Mouse (Mus musculus): ENCODE data around the gene Shox2. TPM values are rescaled to one million over a fixed set of nuclear protein-coding genes. Genes with fewer than 3 reads are reported as not detected.

The Shox2 gene
- polyA plus RNA-seq, 1 experiment from 2014 or later = 104 TPM

DNA sequence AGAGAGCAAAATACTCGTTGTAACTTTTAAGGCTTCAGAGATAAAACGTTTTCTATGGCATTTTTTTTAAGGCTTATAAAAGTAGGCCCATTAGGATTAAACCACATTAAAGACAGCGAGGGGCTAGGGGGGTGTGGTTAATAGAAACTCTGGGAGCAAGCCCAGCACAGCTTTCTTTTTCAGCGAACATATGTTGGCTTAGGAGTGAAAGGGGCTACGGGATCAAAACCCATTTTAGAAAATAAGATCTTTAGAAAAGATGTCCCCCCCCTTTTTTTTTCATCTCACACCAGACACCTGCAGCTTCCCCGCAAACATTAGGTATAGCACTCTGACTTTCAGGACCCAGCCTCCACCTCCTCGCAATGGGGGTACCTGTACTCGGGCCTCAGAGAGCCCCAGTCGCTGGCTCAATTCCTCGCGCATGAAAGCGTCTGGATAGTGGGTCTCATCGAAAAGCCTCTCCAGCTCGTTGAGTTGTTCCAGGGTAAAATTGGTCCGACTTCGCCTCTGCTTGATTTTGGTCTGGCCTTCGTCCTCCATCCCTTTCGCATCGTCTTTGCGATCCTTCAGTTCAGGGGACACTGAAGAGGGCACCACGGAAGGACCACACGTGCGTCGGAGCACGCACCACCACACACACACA, 3.6 kb downstream of the Shox2 start:
- Histone ChIP-seq H3K9ac (replicated peaks) (peak overlapping the region; percentile 84), H3K4me1 (replicated peaks) (peaks cover 36% of the 10 kb centered on the region), H3K9me3 (no peaks in the 10 kb centered on the region), H3K27ac (peak overlapping the region; percentile 85), H3K4me3 (replicated peaks) (peak overlapping the region; percentile 61), H3K27me3 (peaks cover 70% of the 10 kb centered on the region), H3K36me3 (no peaks in the 10 kb centered on the region), H3K4me2 (replicated peaks) (peak overlapping the region; percentile 63)
- ATAC-seq = no peak
- under 1% methylated on average over 25 of the region's 25 CpGs for WGBS

- no peaks in the 10 kb centered on the region for H3K9me3 ChIP-seq
- ATAC-seq = no peak
- H3K4me1 ChIP-seq (replicated peaks) = peaks cover 35% of the 10 kb centered on the region
- peaks cover 72% of the 10 kb centered on the region for H3K27me3 ChIP-seq
- 2% methylated on average over 13 of the region's 13 CpGs for WGBS
- peak overlapping the region; percentile 63 for H3K4me2 ChIP-seq (replicated peaks)
- H3K36me3 ChIP-seq = no peaks in the 10 kb centered on the region
- H3K27ac ChIP-seq = peak overlapping the region; percentile 85
- H3K9ac ChIP-seq (replicated peaks) = peak overlapping the region; percentile 84; the same call in 1 of the 2 replicates
- peak overlapping the region; percentile 61 for H3K4me3 ChIP-seq (replicated peaks)
Observed at GRCm38 (mm10) chr3:66976889-66977615, 4.5 kb downstream of the Shox2 start.

DNA sequence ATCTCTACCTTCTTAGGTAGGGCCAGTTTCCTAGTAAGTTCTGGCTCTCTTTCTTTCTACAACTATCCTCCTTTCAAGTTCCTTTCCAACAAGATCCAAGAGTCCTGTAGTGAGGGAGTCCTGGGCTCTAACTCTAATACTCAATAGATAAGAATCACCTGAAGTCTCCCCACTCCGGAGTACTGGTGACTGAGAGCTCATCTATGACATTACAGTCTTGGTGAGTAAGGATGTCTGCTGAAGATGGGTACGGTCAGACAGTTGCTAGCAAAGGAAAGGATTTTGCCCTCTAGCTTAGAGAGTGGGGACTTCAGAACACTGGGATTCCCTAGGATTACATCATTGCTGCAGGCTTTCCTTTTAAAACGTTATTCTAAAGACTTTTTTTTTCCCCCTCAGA, 7.1 kb downstream of the Shox2 start:
- no peaks in the 10 kb centered on the region for H3K36me3 ChIP-seq
- H3K4me3 ChIP-seq (replicated peaks) = peak overlapping the region; percentile 50; the same call in 1 of the 2 replicates
- peak overlapping the region; percentile 78 for H3K4me2 ChIP-seq (replicated peaks)
- ATAC-seq = no peak
- peaks cover 78% of the 10 kb centered on the region for H3K27me3 ChIP-seq
- no peak overlapping the region for H3K9ac ChIP-seq (replicated peaks)
- H3K9me3 ChIP-seq = no peaks in the 10 kb centered on the region
- 7% methylated on average over 3 of the region's 3 CpGs for WGBS
- peak overlapping the region; percentile 2; the same call in 1 of the 2 replicates for H3K27ac ChIP-seq
- H3K4me1 ChIP-seq (replicated peaks) = peaks cover 37% of the 10 kb centered on the region

DNA sequence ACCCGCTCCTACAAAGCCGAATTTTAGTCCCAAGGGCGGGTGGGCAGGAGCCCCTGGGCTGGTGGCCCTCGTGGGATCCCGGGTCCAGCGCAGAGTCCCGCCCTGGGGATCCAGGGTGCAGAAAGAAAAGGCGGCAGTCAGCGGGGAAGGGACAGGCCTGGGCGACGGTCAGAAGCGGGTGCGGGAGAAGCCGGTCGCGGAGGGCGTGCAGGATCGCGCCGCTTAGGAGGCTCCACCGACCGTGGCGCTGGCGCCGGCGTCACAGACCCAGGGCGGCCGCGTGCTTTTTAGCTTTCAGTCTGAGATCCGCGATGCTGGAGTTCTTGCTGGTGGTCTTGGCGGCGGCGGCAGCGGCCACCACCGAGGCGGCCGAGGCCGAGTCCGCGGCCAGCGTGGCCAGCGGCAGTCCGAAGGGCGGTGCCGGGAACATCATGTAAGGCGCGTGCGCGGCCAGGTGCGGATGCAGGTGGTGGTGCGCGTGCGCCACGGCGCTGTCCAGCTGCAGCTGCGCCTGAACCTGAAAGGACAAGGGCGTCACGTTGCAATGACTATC, 8.1 kb downstream of the Shox2 start:
- peak; percentile 76 for ATAC-seq
- WGBS = under 1% methylated on average over 58 of the region's 59 CpGs
- Histone ChIP-seq H3K27ac (peak overlapping the region; percentile 82), H3K4me2 (replicated peaks) (peak overlapping the region; percentile 78), H3K4me3 (replicated peaks) (peak overlapping the region; percentile 50), H3K36me3 (no peaks in the 10 kb centered on the region), H3K9ac (replicated peaks) (peak overlapping the region; percentile 77), H3K9me3 (no peaks in the 10 kb centered on the region), H3K4me1 (replicated peaks) (peaks cover 30% of the 10 kb centered on the region), H3K27me3 (peaks cover 71% of the 10 kb centered on the region)

- H3K27ac ChIP-seq = no peak overlapping the region
- 4% methylated on average over 16 of the region's 16 CpGs for WGBS
Observed at GRCm38 (mm10) chr3:66972191-66972950, 9.2 kb downstream of the Shox2 start.

DNA sequence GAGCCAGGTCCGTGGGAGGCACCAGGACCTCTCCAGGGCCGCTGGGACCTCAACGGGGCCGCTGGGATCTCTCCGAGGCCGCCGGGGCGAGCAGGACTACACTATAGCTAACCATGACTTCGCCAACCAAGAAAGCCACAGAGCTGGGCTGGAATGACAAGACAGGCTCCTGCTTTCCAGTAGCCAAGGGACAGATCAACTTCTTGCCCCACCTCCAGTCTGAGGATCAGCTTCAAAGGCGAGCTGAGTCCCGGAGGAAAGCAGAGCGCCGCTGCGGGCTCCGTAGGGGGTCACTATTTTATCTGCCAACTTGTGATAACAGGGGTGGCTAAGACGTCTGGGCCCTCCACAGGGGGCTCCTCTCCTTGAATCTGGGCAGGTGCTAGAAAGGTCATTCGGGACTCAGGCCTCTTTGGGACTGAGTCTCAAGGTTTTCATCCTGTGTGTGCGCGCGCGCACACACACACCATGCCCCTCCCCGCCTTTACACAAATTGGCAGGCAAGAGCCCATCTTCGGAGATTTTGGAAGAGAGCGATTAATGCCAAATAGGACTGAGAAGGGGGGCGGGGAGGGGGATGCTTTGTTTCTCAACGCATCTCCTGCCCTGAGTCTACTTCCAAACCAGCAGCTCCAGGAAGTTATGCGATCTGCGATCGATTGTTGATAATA, 10.8 kb downstream of the Shox2 start:
- H3K4me1 ChIP-seq (replicated peaks) = peaks cover 27% of the 10 kb centered on the region
- H3K4me2 ChIP-seq (replicated peaks) = peak overlapping the region; percentile 55
- peak overlapping the region; percentile 28 for H3K4me3 ChIP-seq (replicated peaks)
- H3K9ac ChIP-seq (replicated peaks) = 0 out of 2 replicates have a peak overlapping the region, but pooled peaks have one; percentile 19
- no peaks in the 10 kb centered on the region for H3K36me3 ChIP-seq
- H3K9me3 ChIP-seq = no peaks in the 10 kb centered on the region
- ATAC-seq = peak; percentile 54
- WGBS = under 1% methylated on average over 29 of the region's 29 CpGs
- H3K27ac ChIP-seq = 0 out of 2 replicates have a peak overlapping the region, but pooled peaks have one; percentile 30
- H3K27me3 ChIP-seq = peaks cover 73% of the 10 kb centered on the region

More at GRCm38 (mm10) chr3:66972191-66972950, 9.2 kb downstream of the Shox2 start:
- Histone ChIP-seq H3K4me1 (replicated peaks) (peaks cover 27% of the 10 kb centered on the region), H3K9me3 (no peaks in the 10 kb centered on the region), H3K27me3 (peaks cover 75% of the 10 kb centered on the region), H3K9ac (replicated peaks) (peak overlapping the region; percentile 23; the same call in 1 of the 2 replicates), H3K36me3 (no peaks in the 10 kb centered on the region), H3K4me2 (replicated peaks) (peak overlapping the region; percentile 46), H3K4me3 (replicated peaks) (peak overlapping the region; percentile 50)
- no peak for ATAC-seq

DNA sequence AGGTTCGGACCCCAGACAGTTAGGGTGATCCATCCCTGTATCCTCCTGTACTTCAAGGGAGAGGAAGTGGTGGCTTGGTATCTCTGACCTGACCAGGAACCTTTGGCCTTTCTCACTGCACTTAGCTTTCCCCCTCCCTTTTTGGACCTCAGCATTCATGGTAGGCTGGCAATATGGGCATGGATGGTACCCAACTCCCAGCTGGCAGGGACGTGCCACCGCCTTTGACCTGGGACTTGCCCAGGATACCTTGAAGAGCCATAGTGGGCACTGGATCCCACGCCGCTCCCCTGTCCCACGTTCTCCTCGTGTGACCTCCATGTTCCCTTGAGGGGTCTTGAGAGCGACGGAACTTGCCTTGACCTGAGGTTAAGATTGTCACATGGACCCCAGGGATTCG, 11.3 kb downstream of the Shox2 start:
- no peaks in the 10 kb centered on the region for H3K9me3 ChIP-seq
- no peaks in the 10 kb centered on the region for H3K36me3 ChIP-seq
- peak overlapping the region; percentile 55 for H3K4me2 ChIP-seq (replicated peaks)
- peak overlapping the region; percentile 28; the same call in 1 of the 2 replicates for H3K4me3 ChIP-seq (replicated peaks)
- 5% methylated on average over 10 of the region's 10 CpGs for whole genome bisulfite sequencing
- no peak overlapping the region for H3K27ac ChIP-seq
- H3K27me3 ChIP-seq = peaks cover 74% of the 10 kb centered on the region
- H3K4me1 ChIP-seq (replicated peaks) = peaks cover 27% of the 10 kb centered on the region
- peak; percentile 31 for ATAC-seq
- no peak overlapping the region for H3K9ac ChIP-seq (replicated peaks)

- Histone ChIP-seq H3K9me3 (no peaks in the 10 kb centered on the region), H3K4me1 (replicated peaks) (peaks cover 16% of the 10 kb centered on the region), H3K4me2 (replicated peaks) (no peak overlapping the region), H3K4me3 (replicated peaks) (no peak overlapping the region), H3K27ac (no peak overlapping the region), H3K36me3 (no peaks in the 10 kb centered on the region), H3K27me3 (peaks cover 52% of the 10 kb centered on the region), H3K9ac (replicated peaks) (no peak overlapping the region)
- 74% methylated on average over 4 of the region's 4 CpGs for WGBS
- no peak for ATAC-seq
Observed at GRCm38 (mm10) chr3:66967508-66967907, 14.1 kb downstream of the Shox2 start.

DNA sequence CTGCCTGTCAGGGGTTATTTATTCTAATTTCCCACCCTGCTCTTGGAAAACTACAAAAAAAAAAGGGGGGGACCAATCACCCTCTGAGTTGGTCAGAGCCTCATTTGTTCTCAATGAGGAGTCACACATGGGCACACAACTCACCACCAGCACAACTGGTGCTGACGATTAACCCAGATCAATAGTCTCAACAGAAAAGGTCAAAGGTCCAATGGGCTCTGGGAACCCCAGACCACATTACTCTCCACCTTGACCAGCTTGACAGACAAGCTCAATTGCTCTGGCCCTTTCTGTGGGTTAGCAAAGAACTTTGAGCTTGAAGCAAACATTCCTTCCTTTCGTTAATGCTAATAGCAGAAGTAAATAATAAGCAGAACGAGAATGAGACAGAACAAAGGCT, 16.7 kb downstream of the Shox2 start:
- Histone ChIP-seq H3K4me3 (replicated peaks) (no peak overlapping the region), H3K4me1 (replicated peaks) (no peaks in the 10 kb centered on the region), H3K9me3 (no peaks in the 10 kb centered on the region), H3K4me2 (replicated peaks) (no peak overlapping the region), H3K36me3 (no peaks in the 10 kb centered on the region), H3K27me3 (peaks cover 29% of the 10 kb centered on the region), H3K27ac (no peak overlapping the region), H3K9ac (replicated peaks) (no peak overlapping the region)
- WGBS = 59% methylated on average over 3 of the region's 3 CpGs
- ATAC-seq = no peak

- no peaks in the 10 kb centered on the region for H3K4me1 ChIP-seq (replicated peaks)
- H3K27ac ChIP-seq = no peak overlapping the region
- no peak overlapping the region for H3K4me2 ChIP-seq (replicated peaks)
- no peaks in the 10 kb centered on the region for H3K9me3 ChIP-seq
- H3K9ac ChIP-seq (replicated peaks) = no peak overlapping the region
- no peaks in the 10 kb centered on the region for H3K27me3 ChIP-seq
- no peak overlapping the region for H3K4me3 ChIP-seq (replicated peaks)
- H3K36me3 ChIP-seq = no peaks in the 10 kb centered on the region
- 74% methylated on average over 5 of the region's 5 CpGs for WGBS
- no peak for ATAC-seq
Observed at GRCm38 (mm10) chr3:66959972-66960371, 21.6 kb downstream of the Shox2 start.

- Histone ChIP-seq H3K4me3 (replicated peaks) (no peak overlapping the region), H3K9me3 (no peaks in the 10 kb centered on the region), H3K36me3 (no peaks in the 10 kb centered on the region), H3K27ac (no peak overlapping the region), H3K9ac (replicated peaks) (no peak overlapping the region), H3K4me2 (replicated peaks) (no peak overlapping the region), H3K27me3 (no peaks in the 10 kb centered on the region), H3K4me1 (replicated peaks) (no peaks in the 10 kb centered on the region)
- no peak for ATAC-seq
- 55% methylated on average over 2 of the region's 2 CpGs for WGBS
Observed at GRCm38 (mm10) chr3:66955126-66955525, 26.4 kb downstream of the Shox2 start.
